Mouse (Mus musculus): ENCODE results near the gene Nploc4. TPM values are rescaled to one million over a fixed set of nuclear protein-coding genes. Genes with fewer than 3 reads are reported as not detected.

Nploc4 gene
- total and polyA plus RNA-seq, 3 experiments: 40.6 to 115 (median 50.4) TPM

- no peaks in the 10 kb centered on the region for H3K27me3 ChIP-seq (replicated peaks)
- 0 out of 2 replicates have a peak, but pooled peaks have one; percentile 24 for TF ChIP-seq USF2 (conservative IDR thresholded peaks at IDR 0.05; ENCODE audit: low read depth, low read length)
- no peak for TF ChIP-seq PAX5 (IDR thresholded peaks at IDR 0.05; ENCODE audit: low read length)
- peak; percentile 86 for TF ChIP-seq POLR2AphosphoS2 (IDR thresholded peaks at IDR 0.05; ENCODE audit: low read depth, low read length)
- TF ChIP-seq MAX (IDR thresholded peaks at IDR 0.05; ENCODE audit: low read length): no peak
- no peak for TF ChIP-seq UBTF (IDR thresholded peaks at IDR 0.05; ENCODE audit: low read depth, low read length)
- TF ChIP-seq MXI1 (IDR thresholded peaks at IDR 0.05; ENCODE audit: low read depth, low read length): no peak
- no peak for TF ChIP-seq MAZ (IDR thresholded peaks at IDR 0.05; ENCODE audit: low read depth, low read length)
- peak; percentile 80 for TF ChIP-seq POLR2A (IDR thresholded peaks at IDR 0.05; ENCODE audit: low read depth, low read length)
- no peak for TF ChIP-seq TCF12 (IDR thresholded peaks at IDR 0.05; ENCODE audit: low read depth, low read length)
- no peak for TF ChIP-seq KAT2A (IDR thresholded peaks at IDR 0.05; ENCODE audit: insufficient replicate concordance, low read length)
- 0 out of 2 replicates have a peak, but pooled peaks have one; percentile 29 for TF ChIP-seq NELFE (IDR thresholded peaks at IDR 0.05; ENCODE audit: low read depth, low read length)
- TF ChIP-seq CHD2 (IDR thresholded peaks at IDR 0.05; ENCODE audit: low read length): peak; percentile 68
- TF ChIP-seq RAD21 (IDR thresholded peaks at IDR 0.05; ENCODE audit: low read depth, low read length): no peak
- no peak for TF ChIP-seq ZMIZ1 (IDR thresholded peaks at IDR 0.05; ENCODE audit: low read depth, low read length)
- TF ChIP-seq TBP (conservative IDR thresholded peaks at IDR 0.05; ENCODE audit: low read depth, low read length): no peak
- TF ChIP-seq ELF1 (IDR thresholded peaks at IDR 0.05; ENCODE audit: low read depth, low read length): no peak
- no peak overlapping the region for H3K27ac ChIP-seq (ENCODE audit: insufficient read depth, low read depth)
- no peak overlapping the region for H3K4me2 ChIP-seq (ENCODE audit: insufficient read depth, low read depth, poor library complexity, severe bottlenecking)
- no peak overlapping the region for H3K9ac ChIP-seq (ENCODE audit: insufficient read depth, low read depth)
- peaks cover 13 to 20% of the 10 kb centered on the region in 2 experiments for H3K4me1 ChIP-seq (ENCODE audit: control insufficient read depth in 1 of 2, insufficient read depth in 2 of 2)
- DNase-seq (ENCODE audit: extremely low read depth): no peak
- in situ Hi-C loops (cut with MboI; ENCODE audit: low pct_ligation_motif_present, low pct_unique_long_range_greater_than_20kb, low sequenced_read_pairs) (no loop called here), dilution Hi-C loops (cut with MboI; ENCODE audit: extremely low pct_ligation_motif_present, extremely low pct_unique_long_range_greater_than_20kb, low sequenced_read_pairs) (no loop called here)
- H3K36me3 ChIP-seq (replicated peaks in 1 of 2; ENCODE audit: control insufficient read depth in 1 of 2, insufficient read depth in 1 of 2, low read length in 1 of 2): peaks cover 18 to 22% of the 10 kb centered on the region in 2 experiments
- H3K4me3 ChIP-seq (replicated peaks in 1 of 3; ENCODE audit: low read depth in 2 of 3, low read length in 2 of 3, poor library complexity in 1 of 3): peak overlapping the region in 1 of 3 experiments; percentile 18
- peaks cover 17% of the 10 kb centered on the region for H3K79me2 ChIP-seq (replicated peaks; ENCODE audit: control insufficient read depth, extremely low read depth, insufficient read depth, poor library complexity, severe bottlenecking)
- no peaks in the 10 kb centered on the region for H3K9me3 ChIP-seq (replicated peaks; ENCODE audit: low read length)
Observed at GRCm38 (mm10) chr11:120345067-120345681, 92.3 kb downstream of the Nploc4 start.

- H3K4me1 ChIP-seq (ENCODE audit: control insufficient read depth in 1 of 2, insufficient read depth in 2 of 2): peaks cover 16 to 20% of the 10 kb centered on the region in 2 experiments
- peaks cover 18 to 22% of the 10 kb centered on the region in 2 experiments for H3K36me3 ChIP-seq (replicated peaks in 1 of 2; ENCODE audit: control insufficient read depth in 1 of 2, insufficient read depth in 1 of 2, low read length in 1 of 2)
- H3K79me2 ChIP-seq (replicated peaks; ENCODE audit: control insufficient read depth, extremely low read depth, insufficient read depth, poor library complexity, severe bottlenecking): peaks cover 17% of the 10 kb centered on the region
- no peak for DNase-seq (ENCODE audit: extremely low read depth)
- H3K9me3 ChIP-seq (replicated peaks; ENCODE audit: low read length): no peaks in the 10 kb centered on the region
- H3K4me3 ChIP-seq (replicated peaks in 1 of 3; ENCODE audit: low read depth in 2 of 3, low read length in 2 of 3, poor library complexity in 1 of 3): no peak overlapping the region
- dilution Hi-C loops (cut with MboI; ENCODE audit: extremely low pct_ligation_motif_present, extremely low pct_unique_long_range_greater_than_20kb, low sequenced_read_pairs) (no loop called here), in situ Hi-C loops (cut with MboI; ENCODE audit: low pct_ligation_motif_present, low pct_unique_long_range_greater_than_20kb, low sequenced_read_pairs) (no loop called here)
- H3K9ac ChIP-seq (ENCODE audit: insufficient read depth, low read depth): no peak overlapping the region
- no peak overlapping the region for H3K27ac ChIP-seq (ENCODE audit: insufficient read depth, low read depth)
- TF ChIP-seq ZKSCAN1 (IDR thresholded peaks at IDR 0.05; ENCODE audit: borderline replicate concordance, low read depth, low read length) (no peak), CHD2 (IDR thresholded peaks at IDR 0.05; ENCODE audit: low read length) (peak; percentile 58; the same call in 1 of the 2 replicates), POLR2AphosphoS2 (IDR thresholded peaks at IDR 0.05; ENCODE audit: low read depth, low read length) (peak; percentile 96), NELFE (IDR thresholded peaks at IDR 0.05; ENCODE audit: low read depth, low read length) (0 out of 2 replicates have a peak, but pooled peaks have one; percentile 26), MAZ (IDR thresholded peaks at IDR 0.05; ENCODE audit: low read depth, low read length) (no peak), POLR2A (IDR thresholded peaks at IDR 0.05; ENCODE audit: low read depth, low read length) (0 out of 2 replicates have a peak, but pooled peaks have one; percentile 5), CHD1 (IDR thresholded peaks at IDR 0.05; ENCODE audit: low read depth, low read length) (no peak)
- H3K27me3 ChIP-seq (replicated peaks): no peaks in the 10 kb centered on the region
- H3K4me2 ChIP-seq (ENCODE audit: insufficient read depth, low read depth, poor library complexity, severe bottlenecking): no peak overlapping the region
Observed at GRCm38 (mm10) chr11:120344310-120344920, 93.1 kb downstream of the Nploc4 start.

Data from CH12.LX (cell line).